Comparison of ENCODE assay signal across 24 mouse cellular contexts in genomic region chr4:130752591-130752990, GRCm38 (mm10). TPM values are rescaled to one million over a fixed set of nuclear protein-coding genes. Genes with fewer than 3 reads are reported as not detected.
DNase-seq lines count a peak whose midpoint lies in the region; ATAC-seq and TF ChIP-seq lines count a peak whose summit lies in the region.
"Had no signal": no experiment of that assay in that cellular context is flagged by ENCODE, and none has a peak within 500 bp of the region (broad histone marks: within the 10 kb centered on the region; RNA-seq: fewer than 3 reads in every experiment).

No protein-coding gene starts in this region.

- no peak for ATAC-seq in heart, embryonic 14.5 days (ENCODE audit: insufficient number of reproducible peaks, insufficient read depth, low FRiP score, low read depth)
- ATAC-seq: activated CD4-positive, CD25-positive, alpha-beta regulatory T cell, adult 4 months; hindbrain, embryonic 16.5 days; intestine, embryonic 15.5 days; midbrain, embryonic 13.5 days had no signal

- peaks cover 20 to 58% of the 10 kb centered on the region in 2 experiments for H3K4me1 ChIP-seq in heart, embryonic 14.5 days (ENCODE audit: control insufficient read depth in 2 of 2, insufficient read depth in 2 of 2, low read length in 2 of 2)
- H3K4me1 ChIP-seq: embryonic facial prominence, embryonic 13.5 days; forebrain, embryonic 12.5 days; intestine, embryonic 15.5 days; liver, embryonic 15.5 days; lung, embryonic 15.5 days; midbrain, embryonic 13.5 days; stomach, embryonic 15.5 days had no signal

- H3K4me2 ChIP-seq in heart, embryonic 14.5 days (ENCODE audit: low read length): no peak overlapping the region
- H3K4me2 ChIP-seq: embryonic facial prominence, embryonic 13.5 days; forebrain, embryonic 12.5 days; intestine, embryonic 15.5 days; liver, embryonic 15.5 days; lung, embryonic 15.5 days; midbrain, embryonic 13.5 days; stomach, embryonic 15.5 days had no signal

- no peak for TF ChIP-seq CTCF in gastrocnemius, adult 2 months (IDR thresholded peaks at IDR 0.05)
- TF ChIP-seq CTCF in layer of hippocampus, adult 2 months (conservative IDR thresholded peaks at IDR 0.05): no peak

- H3K4me3 ChIP-seq in gastrocnemius, adult 2 months: no peak overlapping the region
- no peak overlapping the region for H3K4me3 ChIP-seq in heart, embryonic 14.5 days (ENCODE audit: control insufficient read depth in 1 of 2, insufficient read depth in 1 of 2, low read depth in 1 of 2, low read length in 2 of 2)
- no peak overlapping the region for H3K4me3 ChIP-seq in layer of hippocampus, adult 2 months
- H3K4me3 ChIP-seq: embryonic facial prominence, embryonic 13.5 days; erythroblast, embryonic 14.5 days; forebrain, embryonic 12.5 days; intestine, embryonic 15.5 days; liver, embryonic 15.5 days; lung, embryonic 15.5 days; megakaryocyte, embryonic 14.5 days; midbrain, embryonic 13.5 days; stomach, embryonic 15.5 days had no signal

- WGBS in heart, embryonic 14.5 days: 59% methylated on average over 7 of the region's 7 CpGs

- DNase-seq in gastrocnemius, adult 2 months: no peak
- no peak for DNase-seq in gastrocnemius, postnatal 10 days
- no peak for DNase-seq in heart, postnatal 25 days (ENCODE audit: low spot score)
- no peak for DNase-seq in layer of hippocampus, adult 2 months (ENCODE audit: low spot score in 2 of 2)
- DNase-seq in layer of hippocampus, postnatal 25 days (ENCODE audit: extremely low spot score in 1 of 2, low spot score in 1 of 2): no peak
- DNase-seq: cerebellum, adult 11-12 months; cerebellum, postnatal 10 days; kidney, adult 8-10 months; kidney, postnatal 25 days; liver; lung, postnatal 36 days; thymus, postnatal 25 days had no signal

- intact Hi-C loops in gastrocnemius, adult 2 months (cut with DNase I): no loop called here
- intact Hi-C loops in heart, postnatal 25 days (cut with DNase I): no loop called here

- H3K27me3 ChIP-seq in heart, embryonic 14.5 days (ENCODE audit: control insufficient read depth, insufficient read depth, low read length): no peaks in the 10 kb centered on the region
- H3K27me3 ChIP-seq: embryonic facial prominence, embryonic 13.5 days; forebrain, embryonic 12.5 days; intestine, embryonic 15.5 days; liver, embryonic 15.5 days; lung, embryonic 15.5 days; megakaryocyte, embryonic 14.5 days; midbrain, embryonic 13.5 days; stomach, embryonic 15.5 days had no signal

- H3K27ac ChIP-seq in gastrocnemius, adult 2 months: peak overlapping the region; percentile 4; the same call in 1 of the 2 replicates
- peak overlapping the region; percentile 75 to 88 for H3K27ac ChIP-seq in heart, embryonic 14.5 days (replicated peaks in 1 of 2; ENCODE audit: control insufficient read depth in 1 of 2, insufficient read depth in 1 of 2, low read depth in 2 of 2, low read length in 2 of 2)
- peak overlapping the region; percentile 32; the same call in 1 of the 2 replicates for H3K27ac ChIP-seq in layer of hippocampus, adult 2 months
- H3K27ac ChIP-seq: embryonic facial prominence, embryonic 13.5 days; forebrain, embryonic 12.5 days; intestine, embryonic 15.5 days; liver, embryonic 15.5 days; lung, embryonic 15.5 days; midbrain, embryonic 13.5 days; stomach, embryonic 15.5 days had no signal

- peaks cover 93% of the 10 kb centered on the region for H3K36me3 ChIP-seq in heart, embryonic 14.5 days (ENCODE audit: control insufficient read depth, insufficient read depth, low read length)

- H3K9me3 ChIP-seq in heart, embryonic 14.5 days (ENCODE audit: control insufficient read depth, low read length): no peaks in the 10 kb centered on the region
- H3K9me3 ChIP-seq: embryonic facial prominence, embryonic 13.5 days; forebrain, embryonic 12.5 days; intestine, embryonic 15.5 days; liver, embryonic 15.5 days; lung, embryonic 15.5 days; megakaryocyte, embryonic 14.5 days; midbrain, embryonic 13.5 days; stomach, embryonic 15.5 days had no signal

- peak overlapping the region; percentile 28; the same call in 1 of the 2 replicates for H3K9ac ChIP-seq in heart, embryonic 14.5 days (ENCODE audit: low read length)
- H3K9ac ChIP-seq: embryonic facial prominence, embryonic 13.5 days; forebrain, embryonic 12.5 days; intestine, embryonic 15.5 days; liver, embryonic 15.5 days; lung, embryonic 15.5 days; midbrain, embryonic 13.5 days; stomach, embryonic 15.5 days had no signal

RNA-seq across cellular contexts. Expression of gene Sdc3, which starts 39.7 kb away (rescaled TPM):
- 10 to 100 TPM in 1 of 2 experiments, 1 to 10 TPM in 1; 8.5 to 12.5 TPM for total RNA-seq in gastrocnemius, adult 2 months (2021)
- 10 to 100 TPM; 27.5 to 38.6 TPM for total RNA-seq in gastrocnemius, postnatal 10 days (2021)
- 14.6 and 16.8 TPM in 2 replicates for polyA plus RNA-seq in heart, embryonic 14.5 days (2014; fragmentation: Nextera tagmentation; extraction: Ambion mirVana)
- total RNA-seq in heart, postnatal 25 days (2021): 10 to 100 TPM; 37.7 to 41.9 TPM
- total RNA-seq in layer of hippocampus, adult 2 months (2021): 100 to 1,000 TPM; 130 to 140 TPM
- total RNA-seq in layer of hippocampus, postnatal 25 days (2021): 100 to 1,000 TPM; 146 to 151 TPM

Comparison
In these comparisons a context has a peak if more than half of its experiments do, and no peak if none do; other contexts are left out.
1. H3K27ac ChIP-seq: peak in every context shown above with its lines; median percentile 82 in heart, embryonic 14.5 days; 32 in layer of hippocampus, adult 2 months; 4 in gastrocnemius, adult 2 months.